Mouse (Mus musculus) heart, embryonic 12.5 days (tissue): ENCODE data around the gene Zscan4-ps1. TPM values are rescaled to one million over a fixed set of nuclear protein-coding genes. Genes with fewer than 3 reads are reported as not detected.
"Not testable (repeated sequence)": the region's sequence is repeated elsewhere in the genome, so short reads cannot be mapped to it uniquely, and the experiment has no call there.

ENCODE experiments used
- ATAC-seq: fragments of 200-750 bp; cut with Nextera tagmentation; 2 replicates; pipeline ENCODE4 v1.8.0; 2017; ENCODE audit warnings: moderate TSS enrichment, moderate library complexity; ENCODE audit not compliant: insufficient number of reproducible peaks, low FRiP score
- H3K27ac ChIP-seq: fragments of 300-500 bp; sonication (generic); 2 replicates; pipeline ENCODE4 v1.5.1; 2016; ENCODE audit warnings: mild to moderate bottlenecking, moderate library complexity; ENCODE audit not compliant: poor library complexity, severe bottlenecking
- H3K27me3 ChIP-seq: fragments of 300-500 bp; sonication (generic); replicated peaks from 2 replicates; pipeline ENCODE4 v1.6.1; 2016; ENCODE audit warnings: mild to moderate bottlenecking, moderate library complexity
- H3K36me3 ChIP-seq: fragments of 300-500 bp; sonication (generic); 2 replicates; pipeline ENCODE4 v1.6.1; 2016; ENCODE audit warnings: mild to moderate bottlenecking, moderate library complexity
- H3K4me1 ChIP-seq: fragments of 300-500 bp; sonication (generic); replicated peaks from 2 replicates; pipeline ENCODE4 v1.6.1; 2016; ENCODE audit warnings: mild to moderate bottlenecking
- H3K4me2 ChIP-seq: fragments of 300-500 bp; sonication (generic); 2 replicates; pipeline ENCODE4 v1.6.1; 2016; ENCODE audit warnings: mild to moderate bottlenecking, moderate library complexity
- H3K4me3 ChIP-seq: fragments of 300-500 bp; sonication (generic); 2 replicates; pipeline ENCODE4 v1.5.1; 2016; ENCODE audit warnings: mild to moderate bottlenecking
- H3K9ac ChIP-seq: fragments of 300-500 bp; sonication (generic); 2 replicates; pipeline ENCODE4 v1.6.1; 2016; ENCODE audit warnings: mild to moderate bottlenecking, moderate library complexity
- H3K9me3 ChIP-seq: fragments of 300-500 bp; sonication (generic); replicated peaks from 2 replicates; pipeline ENCODE4 v1.6.1; 2016; ENCODE audit warnings: mild to moderate bottlenecking, moderate library complexity
- WGBS: fragments of 180-500 bp; shearing (Covaris S2); methylation state at CpG from one replicate; pipeline ENCODE4 v1.1.7; 2016; 5-methylcytosine and 5-hydroxymethylcytosine counted together
- polyA plus RNA-seq: library from polyadenylated mRNA; unstranded; fragments of >200 nt; fragmentation: Nextera tagmentation; extraction: Ambion mirVana; gene quantifications from 2 replicates; pipeline ENCODE4 v1.2.1, GENCODE M21; 2016

Gene Zscan4-ps1
- polyA plus RNA-seq: not detected in 2 replicates

DNA sequence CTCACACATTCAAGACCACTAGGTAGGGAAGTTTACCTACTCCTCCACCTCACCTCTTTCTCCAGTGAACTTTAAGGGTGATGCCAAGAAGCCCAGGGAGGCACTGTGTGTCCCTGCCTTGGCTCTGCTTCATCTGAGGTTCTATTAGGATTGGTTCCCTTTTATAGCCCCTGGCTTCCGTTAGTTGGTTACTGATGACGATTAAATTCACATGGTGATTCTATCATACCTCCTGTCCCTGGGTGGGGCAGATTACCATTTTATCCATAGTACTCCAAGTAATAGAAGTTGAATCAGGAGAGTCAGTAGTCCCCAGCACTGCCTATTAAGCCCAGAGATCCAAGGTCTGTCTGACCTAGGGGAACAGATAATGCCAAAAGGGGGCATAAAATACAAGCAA lies at the start of gene Zscan4-ps1:
Gene Zscan4-ps1 (minus strand): TSS at position 101 of the 400 bp plus-strand sequence.
- H3K27me3 ChIP-seq, H3K27ac ChIP-seq, H3K9me3 ChIP-seq, H3K9ac ChIP-seq, H3K4me2 ChIP-seq, H3K36me3 ChIP-seq, ATAC-seq, H3K4me1 ChIP-seq, H3K4me3 ChIP-seq: not testable (repeated sequence)
- WGBS: 83% methylated on average over 2 of the region's 2 CpGs

Other genes with a start within 250 kb of the Zscan4-ps1 start
- gene Zscan4b, start 164.6 kb downstream of the Zscan4-ps1 start, polyA plus RNA-seq: not detected in 2 replicates
- gene Zscan4c, start 63.9 kb downstream of the Zscan4-ps1 start, polyA plus RNA-seq: not detected in 2 replicates
- not detected in 2 replicates for gene Zscan4d, start 96.5 kb upstream of the Zscan4-ps1 start, polyA plus RNA-seq
- gene Zscan4e, start 241.0 kb upstream of the Zscan4-ps1 start, polyA plus RNA-seq: not detected in 2 replicates